Comparison of ENCODE assay signal across 15 mouse cellular contexts in the genomic region with DNA sequence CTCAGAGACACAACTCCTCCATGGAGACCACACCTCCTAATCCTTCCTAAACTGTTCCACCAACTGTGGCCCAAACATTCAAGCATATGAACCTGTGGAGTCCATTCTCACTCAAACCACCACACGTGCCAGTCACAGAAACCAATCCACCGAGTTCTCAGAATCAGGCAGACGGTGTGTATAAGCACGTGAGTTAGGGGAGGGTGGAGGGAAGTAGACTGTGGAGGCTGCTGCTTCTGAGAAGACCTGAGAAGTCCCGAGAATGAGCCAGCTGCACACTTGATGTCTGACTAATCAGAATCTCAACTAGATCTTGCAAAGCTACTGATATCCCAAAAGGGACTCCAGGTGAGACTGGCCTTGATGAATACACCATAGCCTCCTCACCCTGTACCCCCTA. TPM values are rescaled to one million over a fixed set of nuclear protein-coding genes. Genes with fewer than 3 reads are reported as not detected.
"Had no signal": no experiment of that assay in that cellular context is flagged by ENCODE, and none has a peak within 500 bp of the region (broad histone marks: within the 10 kb centered on the region; RNA-seq: fewer than 3 reads in every experiment).

No protein-coding gene starts in this region.

- H3K4me3 ChIP-seq: midbrain, embryonic 10.5 days; midbrain, embryonic 12.5 days; myocyte; neural tube, embryonic 12.5 days had no signal

- H3K36me3 ChIP-seq: midbrain, embryonic 10.5 days; midbrain, embryonic 12.5 days; neural tube, embryonic 12.5 days had no signal

- H3K9me3 ChIP-seq: midbrain, embryonic 10.5 days; midbrain, embryonic 12.5 days; neural tube, embryonic 12.5 days had no signal

- H3K4me1 ChIP-seq: midbrain, embryonic 12.5 days had no signal

- ATAC-seq: midbrain, embryonic 16.5 days had no signal

- DNase-seq: lung, adult 18-20 months; lung, embryonic 14.5 days; lung, postnatal 10 days; lung, postnatal 4 days; midbrain, embryonic 14.5 days; thymus, adult 18-20 months; thymus, postnatal 14 days; thymus, postnatal 36 days had no signal

- H3K9ac ChIP-seq: lung, embryonic 14.5 days; midbrain, embryonic 12.5 days; neural tube, embryonic 12.5 days had no signal

- H3K27me3 ChIP-seq: midbrain, embryonic 12.5 days; neural tube, embryonic 12.5 days had no signal

- H3K27ac ChIP-seq: midbrain, embryonic 10.5 days; midbrain, embryonic 12.5 days; neural tube, embryonic 12.5 days had no signal

- H3K4me2 ChIP-seq: lung, embryonic 14.5 days; midbrain, embryonic 12.5 days; neural tube, embryonic 12.5 days had no signal

RNA-seq across cellular contexts. Expression of a gene that starts 25.2 kb away (rescaled TPM):
- total RNA-seq: megakaryocyte-erythroid progenitor cell, adult 5-6 weeks had no signal
- polyA plus RNA-seq: neural tube, embryonic 14.5 days had no signal
